Mouse (Mus musculus) heart, adult 11 months (tissue): ENCODE results near the gene Col28a1.

Experiments used
- DNase-seq: peaks from one replicate; pipeline ENCODE4 v3.0.0; 2022

The Col28a1 gene

DNA sequence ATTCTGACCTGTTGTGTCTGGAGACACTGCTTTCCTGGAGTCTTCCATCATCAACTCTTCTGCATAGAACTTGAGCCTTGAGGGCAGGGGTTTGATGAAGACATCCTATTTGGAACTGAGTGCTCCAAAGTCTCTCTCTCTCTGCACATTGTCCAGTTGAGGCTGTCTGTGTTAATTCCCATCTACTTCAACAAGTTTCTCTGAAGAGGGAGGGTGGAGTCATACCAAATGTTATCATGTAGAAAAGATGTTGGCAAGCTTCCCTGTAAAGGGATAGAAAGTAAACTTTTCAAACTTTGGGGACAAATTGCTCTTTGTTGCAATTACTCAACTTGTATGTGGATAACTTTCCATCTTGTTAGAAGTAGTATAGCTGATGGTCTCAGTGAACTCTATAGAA, at the start of gene Col28a1:
Gene Col28a1 (minus strand): TSS at position 101 of the 400 bp plus-strand sequence.
- no peak for DNase-seq

DNA sequence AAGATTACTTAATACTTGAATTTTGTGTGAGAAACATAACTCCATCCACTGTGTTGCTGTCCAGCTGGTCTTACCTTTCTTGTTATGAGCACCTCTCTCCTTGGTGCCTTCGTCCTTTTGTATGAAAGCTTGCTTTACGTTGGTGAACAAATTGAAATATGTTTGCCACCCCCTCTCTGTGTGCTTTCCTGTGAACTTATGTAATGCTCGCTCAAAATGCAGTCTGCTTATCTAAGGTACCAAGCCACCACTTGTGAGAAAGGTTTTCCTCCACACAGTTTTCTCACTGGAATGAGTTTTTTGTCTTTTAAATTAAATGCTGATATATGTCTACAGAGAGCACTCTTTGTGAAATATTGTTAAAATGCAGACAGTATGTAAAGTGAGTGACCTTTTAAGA, 36.2 kb upstream of the Col28a1 start:
- DNase-seq: no peak

DNA sequence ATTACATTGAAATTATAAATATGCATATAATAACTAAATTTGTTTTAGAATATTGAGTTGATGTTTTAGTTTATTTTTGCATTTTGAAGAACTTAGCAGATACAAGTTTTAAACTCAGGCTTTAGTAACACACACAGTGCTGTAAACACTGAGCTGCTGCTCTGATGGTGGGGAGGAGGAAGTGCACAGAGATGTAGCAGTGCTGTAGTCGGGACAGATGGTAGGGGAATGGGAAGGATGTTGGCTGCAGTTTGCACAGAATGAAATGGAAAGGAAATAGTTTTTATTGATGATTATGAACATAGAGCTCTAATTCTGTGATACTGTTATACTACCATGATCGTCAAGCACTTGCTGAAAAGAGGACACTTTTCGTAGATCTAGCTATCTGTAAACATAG, 34.6 kb upstream of the Col28a1 start:
- DNase-seq: no peak

DNA sequence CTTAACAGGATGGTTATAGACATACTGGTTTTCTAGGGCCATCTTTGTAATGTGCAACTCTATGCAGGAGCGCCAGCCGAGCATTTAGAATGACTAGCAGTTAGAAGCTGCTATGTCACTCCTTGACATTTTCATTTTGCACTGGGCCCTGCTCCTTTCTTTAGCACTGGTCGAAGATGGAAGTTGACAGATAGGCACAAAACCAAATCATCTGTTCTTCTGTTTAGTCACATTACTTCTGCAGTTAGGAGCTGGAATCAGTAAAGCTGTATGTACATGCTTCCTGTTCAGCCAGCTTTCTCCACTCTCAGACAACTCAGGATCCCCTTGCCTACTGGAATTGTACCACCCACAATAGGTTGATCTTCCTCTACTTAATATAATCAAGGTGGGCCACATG, 18.2 kb upstream of the Col28a1 start:
- no peak for DNase-seq

DNA sequence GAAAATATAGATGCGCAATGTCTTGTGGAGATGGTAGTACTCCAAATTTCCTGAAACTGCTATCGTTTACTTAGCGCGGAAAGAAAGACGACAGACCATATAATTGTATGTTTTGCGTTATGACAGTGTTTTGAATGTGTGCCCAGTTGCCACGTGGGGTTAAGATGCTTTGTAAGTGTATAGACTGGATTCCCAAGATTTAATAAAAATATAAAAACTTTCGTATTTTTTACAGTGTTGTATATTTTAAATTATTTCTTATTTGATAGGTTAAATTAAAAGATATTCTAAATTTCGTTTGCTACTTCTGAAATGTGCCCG, 17.4 kb upstream of the Col28a1 start:
- DNase-seq: no peak

DNA sequence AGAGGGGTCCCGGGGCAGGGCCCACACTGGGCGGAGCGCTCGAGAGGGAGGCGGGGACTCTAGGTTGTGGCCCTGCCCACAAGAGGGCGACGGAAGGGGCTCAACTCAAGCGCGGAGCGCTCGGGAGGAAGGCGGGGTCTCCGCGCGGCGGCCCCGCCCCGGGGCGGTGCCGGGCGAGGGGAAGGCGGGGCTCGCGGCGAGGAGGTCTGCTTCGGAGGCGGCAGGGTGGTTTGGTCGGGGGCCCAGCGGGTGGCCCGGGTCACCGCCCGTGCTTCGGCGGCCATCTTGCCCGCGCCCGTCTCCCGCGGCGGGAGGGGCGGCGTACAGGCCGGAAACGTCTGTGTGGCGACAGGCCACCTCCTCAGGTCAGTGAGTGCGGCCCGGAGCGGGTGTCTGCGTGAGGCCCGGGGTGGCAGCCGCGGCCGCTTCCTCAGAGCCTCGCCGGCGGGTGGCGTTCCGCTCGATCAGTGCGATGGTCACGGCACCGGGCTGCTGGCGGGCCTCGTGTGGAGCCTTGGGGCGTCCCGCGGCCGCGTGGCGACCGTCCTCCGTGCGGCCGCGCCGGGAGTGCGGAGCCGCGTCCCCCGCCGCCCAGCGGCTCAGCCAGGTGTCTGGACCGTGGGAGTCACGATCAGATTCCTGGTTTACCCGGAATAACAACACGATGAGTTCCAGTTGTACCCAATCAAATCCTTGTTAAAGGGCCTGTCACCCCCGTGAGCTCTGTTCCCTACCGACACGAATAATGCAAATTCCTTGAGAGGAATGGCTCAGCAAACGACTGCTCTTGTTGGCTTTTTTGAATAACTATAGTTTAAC, 16.8 kb upstream of the Col28a1 start, which contains the start of gene Mios:
Gene Mios (plus strand): TSS at position 176 of the 819 bp plus-strand sequence.
- DNase-seq: peak; percentile 99

DNA sequence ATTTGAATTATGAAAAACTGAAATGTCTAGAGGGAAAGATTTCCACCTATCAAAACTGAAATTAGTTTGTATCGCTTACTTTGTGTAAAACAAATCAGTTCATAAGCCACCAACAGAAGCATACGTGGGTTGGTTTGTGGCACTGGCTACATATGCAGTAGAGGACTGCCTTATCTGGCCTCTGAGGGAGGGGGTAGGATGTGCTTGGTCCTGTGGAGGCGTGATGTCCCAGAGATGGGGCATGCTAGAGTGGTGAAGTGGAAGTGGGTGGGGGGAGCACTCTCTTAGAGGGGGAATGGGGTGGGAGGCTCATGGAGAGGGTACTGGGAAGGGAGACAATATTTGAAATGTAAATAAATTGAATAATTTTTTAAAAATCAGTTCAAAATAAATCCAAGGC, 2.5 kb downstream of the Col28a1 start:
- DNase-seq: no peak

DNA sequence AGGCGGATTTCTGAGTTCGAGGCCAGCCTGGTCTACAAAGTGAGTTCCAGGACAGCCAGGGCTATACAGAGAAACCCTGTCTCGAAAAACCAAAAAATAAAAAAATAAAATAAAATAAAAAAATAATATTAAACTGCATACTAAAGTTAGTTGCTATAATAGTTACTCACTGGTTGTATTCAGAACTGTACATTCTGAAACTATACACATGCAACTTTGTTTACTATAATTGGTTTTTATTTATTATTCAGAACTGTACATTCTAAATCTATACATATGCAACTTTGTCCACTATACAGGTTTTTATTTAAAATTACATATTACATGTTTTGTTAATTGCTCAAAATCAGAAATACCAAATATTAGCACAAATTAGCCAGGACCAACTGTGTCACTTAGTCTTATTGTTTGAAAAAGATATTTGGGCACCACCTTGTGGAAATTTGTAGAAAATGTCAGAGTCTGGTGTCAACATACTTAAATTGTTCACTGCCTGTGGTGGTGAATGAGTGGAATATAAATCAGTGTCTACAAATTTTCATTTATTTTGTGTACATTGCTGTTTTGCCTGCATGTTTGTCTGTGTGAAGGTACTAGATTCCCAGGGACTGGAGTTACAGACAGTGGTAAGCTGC, 3.7 kb downstream of the Col28a1 start:
- no peak for DNase-seq

DNA sequence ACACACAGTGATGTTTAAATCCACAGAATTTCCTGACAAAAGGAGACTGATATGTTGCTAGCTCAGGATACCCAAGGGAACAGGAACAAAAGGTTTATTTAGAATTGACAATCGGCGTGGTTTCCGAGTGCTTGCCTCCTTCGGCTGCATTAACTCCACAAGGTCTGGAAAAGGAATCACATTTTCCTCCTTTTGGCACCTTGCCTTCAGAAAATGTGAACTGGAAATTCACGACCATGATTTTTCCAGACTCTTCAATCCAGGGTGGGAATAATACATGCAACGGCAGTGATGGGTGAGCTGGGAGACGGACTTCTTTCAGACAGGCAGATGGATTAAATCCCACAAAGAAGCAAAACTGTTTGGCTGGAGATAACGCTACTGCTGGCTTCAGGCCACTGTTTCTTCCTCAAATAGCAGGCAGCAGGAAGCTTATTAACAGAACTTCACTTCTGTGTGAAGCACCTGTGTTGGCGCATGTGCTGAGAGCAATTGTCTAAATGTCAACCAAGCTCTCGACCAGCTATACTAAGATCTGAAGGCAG, 13.9 kb downstream of the Col28a1 start:
- peak; percentile 93 for DNase-seq

DNA sequence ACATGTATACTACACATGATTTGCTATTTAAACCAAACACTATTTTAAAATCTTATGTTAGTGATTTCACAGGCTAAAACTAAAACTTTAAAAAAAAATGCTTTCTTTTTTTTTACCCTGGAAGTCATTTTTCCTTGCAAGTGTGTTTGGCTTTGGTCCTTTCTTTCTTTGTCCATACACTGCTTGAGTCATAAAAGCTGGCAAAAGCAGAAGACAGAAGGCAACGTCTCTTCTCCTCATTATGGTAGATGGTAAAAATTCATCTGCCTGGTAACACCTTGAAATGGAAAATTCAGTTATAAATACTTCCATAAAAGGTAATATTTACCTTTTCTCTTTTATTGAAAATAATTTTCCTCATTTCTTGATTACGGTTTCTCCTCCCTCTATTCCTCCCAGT, 16.3 kb downstream of the Col28a1 start:
- no peak for DNase-seq

DNA sequence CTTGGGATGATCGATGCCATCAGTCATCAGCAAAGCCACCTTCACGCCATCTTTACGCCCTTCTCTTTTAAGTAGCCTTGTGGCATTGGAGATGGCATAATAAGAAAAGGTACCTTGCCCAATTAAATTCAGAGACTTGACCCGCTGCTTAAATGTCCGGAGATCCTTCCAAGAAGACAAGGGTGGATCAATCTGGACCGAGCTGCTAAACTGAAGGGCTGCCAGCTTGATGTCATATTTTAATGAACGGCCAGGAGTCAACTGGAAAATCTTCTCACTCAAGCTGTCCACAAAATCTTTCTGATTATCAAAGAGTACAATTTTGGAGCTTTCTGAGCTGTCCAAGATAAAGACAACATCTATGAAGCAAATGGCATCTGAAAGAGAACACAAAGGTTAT, 17.1 kb downstream of the Col28a1 start:
- no peak for DNase-seq

DNA sequence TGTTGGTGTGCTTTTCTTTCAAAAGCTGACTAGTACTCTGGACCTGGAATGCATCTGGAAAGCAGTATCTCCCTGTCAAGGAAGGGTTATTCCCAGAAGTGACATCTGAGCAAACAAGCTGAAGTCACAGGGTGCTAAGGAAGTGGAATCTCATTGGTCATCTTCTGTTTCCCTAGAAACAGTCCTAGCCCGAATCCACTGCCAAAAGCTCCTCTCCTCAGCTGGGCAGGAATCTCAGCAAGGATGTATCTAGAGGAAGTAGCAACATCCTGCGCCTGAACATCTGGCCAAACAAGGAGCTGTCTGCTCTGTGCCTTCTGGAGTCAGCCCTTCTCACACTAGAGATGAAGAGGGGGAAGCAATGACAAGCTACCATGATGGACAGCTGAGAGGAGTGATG, 18.4 kb downstream of the Col28a1 start:
- DNase-seq: peak; percentile 96

DNA sequence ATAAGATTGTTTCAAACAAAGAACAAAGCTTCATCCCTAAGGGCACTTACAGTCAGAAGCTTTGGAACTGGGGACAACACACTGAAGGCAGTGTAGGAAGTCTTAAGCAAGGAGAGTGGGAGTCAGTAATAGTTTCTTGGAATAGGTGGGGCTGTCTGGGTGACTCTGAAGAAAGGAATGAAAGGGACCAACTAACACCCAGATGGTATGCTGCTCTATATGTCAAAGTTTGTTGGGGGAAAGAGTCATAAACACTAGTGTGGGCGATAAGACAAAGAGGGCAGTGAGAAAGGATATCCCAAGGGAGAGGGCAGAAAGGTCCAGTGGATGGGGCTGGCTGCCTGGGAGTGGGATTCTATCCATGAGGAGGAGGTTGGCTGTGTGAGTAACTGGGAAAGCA, 20.3 kb downstream of the Col28a1 start:
- DNase-seq: no peak

DNA sequence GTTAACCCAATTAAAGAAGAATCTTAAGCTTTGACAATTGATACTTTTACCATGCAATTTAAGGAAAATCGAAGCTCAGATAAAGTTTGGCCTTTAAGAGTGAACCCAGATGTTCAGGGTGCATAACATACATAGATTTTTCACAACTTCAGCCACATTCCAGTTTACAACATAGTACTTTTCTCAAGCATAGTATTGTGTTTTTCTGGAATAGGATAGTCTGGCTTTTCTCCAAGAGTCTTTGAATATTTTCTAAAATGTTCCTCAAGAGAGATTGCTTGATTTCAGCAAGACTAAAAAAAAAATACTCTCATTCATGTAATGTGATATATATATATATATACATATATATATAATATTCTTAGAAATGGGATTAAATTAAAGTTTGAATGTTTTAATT, 27.7 kb downstream of the Col28a1 start:
- no peak for DNase-seq

DNA sequence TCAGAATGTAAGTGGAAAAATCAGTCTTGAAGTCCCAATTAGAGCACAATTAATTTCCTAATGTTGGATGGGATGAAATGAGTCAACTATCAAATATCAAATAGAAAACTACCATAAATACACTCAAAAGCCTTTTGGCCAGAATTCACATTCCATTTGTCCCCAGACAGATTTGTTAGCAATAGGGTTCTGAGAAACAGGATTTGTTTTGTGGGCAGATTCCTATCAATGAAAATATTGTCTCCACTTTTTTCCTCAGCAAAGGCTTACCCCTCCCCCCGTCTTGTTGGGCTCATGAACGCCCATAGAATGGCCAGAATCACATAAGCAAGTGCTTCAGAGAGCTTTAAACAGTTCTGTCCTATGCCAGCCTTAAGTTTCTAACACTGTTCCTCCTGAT, 32.4 kb downstream of the Col28a1 start:
- DNase-seq: no peak

DNA sequence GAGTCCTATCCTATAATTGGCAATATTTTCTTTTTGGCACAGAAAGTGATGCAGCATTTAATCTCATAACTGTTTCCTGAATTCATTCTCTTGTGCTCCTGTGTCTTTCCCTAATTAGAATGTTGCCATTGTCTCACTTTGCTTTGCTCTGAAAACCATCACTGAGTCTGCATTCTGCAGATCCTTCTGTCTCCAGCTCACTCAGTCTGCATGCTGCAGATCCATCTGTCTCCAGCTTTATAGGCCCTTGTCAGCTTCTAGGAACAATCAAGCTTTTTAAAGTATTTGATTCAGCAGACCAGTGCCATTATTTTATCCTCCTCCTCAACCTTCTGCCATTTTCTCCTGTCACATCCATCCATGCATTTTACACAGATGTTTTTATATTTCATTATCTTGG, 35.3 kb downstream of the Col28a1 start:
- DNase-seq: no peak

DNA sequence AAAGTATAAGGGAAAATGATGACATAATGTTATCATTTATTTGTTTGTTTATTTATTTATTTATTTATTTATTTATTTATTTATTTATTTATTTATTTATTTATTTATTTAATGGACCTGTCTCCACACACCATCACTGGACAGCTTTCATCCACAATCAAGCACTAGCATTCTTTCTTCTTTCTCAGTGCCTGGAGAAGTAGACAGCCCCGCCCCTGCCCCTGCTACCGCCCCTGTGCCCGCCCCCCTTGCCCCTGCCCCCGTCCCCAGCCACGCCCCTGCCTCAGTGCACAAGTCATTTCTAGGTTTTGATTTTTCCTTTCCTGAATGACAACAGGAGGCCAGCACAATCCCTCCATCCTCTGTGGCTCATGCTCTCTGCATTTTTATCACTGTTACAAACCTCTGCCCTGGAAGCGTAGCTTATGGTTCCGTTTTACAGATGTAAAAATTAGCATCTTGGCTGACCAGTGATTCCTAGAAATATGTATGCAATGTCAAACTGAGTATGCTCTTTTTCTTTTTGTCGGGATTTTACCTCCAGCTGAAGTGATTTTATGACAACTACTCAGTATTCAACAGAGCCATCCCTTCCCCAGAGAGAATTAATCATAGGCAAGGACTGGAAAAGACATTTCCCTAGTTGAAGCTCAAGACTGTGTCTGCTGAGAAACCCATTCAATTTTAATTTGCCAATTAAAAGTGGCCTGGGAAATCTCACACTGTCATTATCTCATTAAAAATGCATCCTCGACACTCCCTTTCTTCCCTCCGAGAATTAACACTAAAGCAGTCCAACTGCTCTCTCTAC, 39.7 kb downstream of the Col28a1 start:
- DNase-seq: no peak

DNA sequence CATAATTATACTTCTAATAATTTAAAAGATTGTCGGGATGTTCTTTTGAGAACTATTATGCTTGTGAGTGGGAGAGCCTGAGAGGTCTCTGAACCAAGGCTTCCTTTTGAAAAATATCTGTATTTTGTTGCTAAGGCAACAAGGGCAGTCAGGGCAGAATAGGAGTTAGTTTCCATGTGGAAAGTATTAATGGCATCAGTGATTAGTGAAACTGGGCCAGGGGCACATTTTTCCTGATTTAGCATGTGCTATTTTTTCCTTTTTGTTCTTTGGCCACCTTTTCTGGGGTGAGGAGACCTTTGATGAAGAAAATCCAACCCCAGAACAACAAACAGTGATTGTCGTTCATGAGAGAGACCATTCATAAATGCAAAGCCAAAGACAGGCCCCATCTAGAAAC, 43.5 kb downstream of the Col28a1 start:
- no peak for DNase-seq

DNA sequence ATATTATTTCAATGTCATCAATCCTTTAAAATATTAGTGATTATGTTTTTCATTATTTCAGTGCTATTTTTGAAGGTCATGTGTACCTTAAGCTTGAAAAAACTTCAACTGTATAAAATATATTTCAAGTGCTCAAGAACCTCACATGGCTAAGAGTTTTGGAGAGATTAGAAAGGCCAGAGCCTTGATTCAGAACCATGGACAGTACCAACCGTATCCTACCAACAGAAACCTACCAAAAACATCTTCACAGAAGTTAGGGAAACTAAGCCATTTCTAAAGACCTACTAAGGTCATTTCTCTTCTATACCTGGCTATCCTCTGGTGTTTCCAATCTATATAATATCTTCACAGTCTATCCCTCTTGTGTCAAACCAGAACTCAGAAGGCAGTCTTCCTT, 50.5 kb downstream of the Col28a1 start:
- no peak for DNase-seq

DNA sequence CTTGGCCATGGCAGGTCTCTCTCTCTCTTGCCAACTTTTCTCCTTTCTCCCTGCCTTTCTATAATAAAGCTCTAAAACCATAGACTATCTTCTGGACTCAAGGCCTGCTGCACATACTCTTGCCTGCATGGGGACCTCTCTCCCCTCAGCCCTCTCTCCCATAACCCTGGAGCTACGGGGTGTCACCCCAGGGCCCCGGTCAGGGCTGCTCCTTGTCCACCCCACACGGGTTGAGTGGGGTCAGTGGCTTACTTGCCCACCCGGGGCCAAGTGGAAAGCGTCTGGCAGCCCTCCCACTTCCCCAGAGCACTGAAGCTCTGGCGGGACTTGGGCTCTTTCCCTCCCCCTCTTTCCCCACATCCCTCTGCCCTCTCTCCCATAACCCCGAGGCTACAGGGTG, 62.3 kb downstream of the Col28a1 start:
- DNase-seq: peak; percentile 83

DNA sequence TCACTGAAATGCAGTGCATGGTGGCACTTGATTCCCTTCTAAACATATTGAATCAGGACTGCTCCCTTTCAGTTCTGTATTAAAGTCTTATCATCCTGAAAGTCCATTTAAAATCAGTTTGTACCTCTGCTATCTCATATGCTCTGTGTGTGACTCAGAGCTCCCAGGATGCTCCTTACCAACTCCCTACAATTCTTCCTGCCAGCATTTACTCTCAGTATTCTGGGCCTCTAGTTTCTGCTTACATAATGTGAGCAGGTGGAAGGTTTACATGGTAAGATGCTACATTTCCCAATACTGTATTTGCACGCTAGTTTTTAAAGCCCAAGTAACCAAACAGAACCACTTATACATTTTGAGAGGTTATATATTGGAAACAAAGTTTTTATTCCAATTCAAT, 64.3 kb downstream of the Col28a1 start:
- DNase-seq: no peak

DNA sequence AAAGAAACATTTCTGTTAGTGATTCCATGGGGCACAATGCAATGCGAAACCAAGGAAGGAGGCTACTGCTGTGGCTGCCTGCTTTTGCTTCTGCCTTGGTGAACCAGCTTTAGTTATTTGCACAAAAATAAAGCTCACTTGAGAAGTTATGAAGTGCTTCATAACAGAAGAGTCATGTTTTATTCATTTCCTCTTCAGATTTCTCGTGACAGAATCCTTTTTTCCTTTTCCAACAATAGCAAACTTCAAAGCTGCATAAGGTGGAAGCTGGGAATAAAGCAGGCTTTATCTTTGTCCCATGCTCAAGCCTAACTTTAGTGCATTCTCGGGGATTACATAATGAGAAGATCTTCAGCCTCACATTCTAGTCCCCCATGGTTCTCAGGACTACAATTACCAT, 65.9 kb downstream of the Col28a1 start:
- no peak for DNase-seq

DNA sequence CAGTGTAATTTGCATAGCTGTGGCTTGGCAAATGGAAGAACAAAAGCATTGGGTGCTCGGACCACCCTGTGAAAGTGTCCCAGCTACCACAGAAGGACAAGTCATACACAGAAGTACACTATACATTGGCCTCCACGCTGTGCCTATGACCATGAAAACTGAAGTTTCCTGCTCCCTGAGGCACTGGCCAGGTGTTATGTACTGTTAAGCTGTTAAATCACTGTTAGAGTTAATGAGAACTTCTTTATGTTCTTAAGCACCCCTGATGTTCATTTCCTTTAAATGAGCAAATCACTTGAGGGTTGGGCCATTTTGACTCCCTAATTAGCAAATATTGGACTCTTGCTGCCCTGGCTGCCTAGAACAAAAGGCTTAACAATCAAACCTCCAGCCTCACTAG, 73.3 kb downstream of the Col28a1 start:
- no peak for DNase-seq

DNA sequence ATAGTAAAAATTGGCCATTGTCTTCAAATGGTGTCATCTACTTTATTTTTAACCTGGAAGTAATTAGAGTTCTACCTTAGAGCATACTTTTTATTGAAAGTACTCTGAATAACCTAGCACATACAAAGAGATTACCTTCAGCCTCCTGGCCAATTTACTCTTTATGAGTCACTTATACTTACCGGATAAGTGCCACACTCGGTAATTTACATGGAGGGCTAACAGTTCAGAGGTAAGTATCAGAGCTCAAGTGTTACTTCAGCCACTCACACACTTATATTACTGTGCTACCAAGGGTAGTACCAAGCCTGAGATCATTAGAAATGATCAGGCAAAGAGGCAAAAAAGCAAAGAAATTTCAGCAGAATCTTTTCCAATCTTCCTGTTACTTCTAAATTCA, 73.8 kb downstream of the Col28a1 start:
- no peak for DNase-seq
